Mouse (Mus musculus) heart, postnatal 0 days (tissue): ENCODE results near the gene Nkx2-2. TPM values are rescaled to one million over a fixed set of nuclear protein-coding genes. Genes with fewer than 3 reads are reported as not detected.
"Not testable (repeated sequence)": the region's sequence is repeated elsewhere in the genome, so short reads cannot be mapped to it uniquely, and the experiment has no call there.

Source experiments
- ATAC-seq: fragments of 200-750 bp; cut with Nextera tagmentation; 2 replicates; pipeline ENCODE4 v1.8.0; 2017; ENCODE audit warnings: low read depth, moderate number of reproducible peaks, moderate library complexity; ENCODE audit not compliant: insufficient read depth
- DNase-seq: peaks from one replicate; pipeline ENCODE4 v3.0.0-alpha.2; 2016; ENCODE audit warnings: low spot score
- H3K27ac ChIP-seq: fragments of 300-500 bp; sonication (generic); 2 replicates; pipeline ENCODE4 v1.5.1; 2014; ENCODE audit warnings: low read depth, mild to moderate bottlenecking
- H3K27me3 ChIP-seq: fragments of 300-500 bp; sonication (generic); 2 replicates; pipeline ENCODE4 v1.6.1; 2014; ENCODE audit warnings: low read length, mixed read lengths; ENCODE audit not compliant: control insufficient read depth, insufficient read depth
- H3K36me3 ChIP-seq: fragments of 300-500 bp; sonication (generic); replicated peaks from 2 replicates; pipeline ENCODE4 v1.6.1; 2014; ENCODE audit warnings: low read length, mixed read lengths; ENCODE audit not compliant: control insufficient read depth, insufficient read depth
- H3K4me1 ChIP-seq: fragments of 300-500 bp; sonication (generic); 2 replicates; pipeline ENCODE4 v1.6.1; 2014; ENCODE audit warnings: antibody characterized with exemption; ENCODE audit not compliant: control insufficient read depth, insufficient read depth
- H3K4me2 ChIP-seq: fragments of 300-500 bp; sonication (generic); 2 replicates; pipeline ENCODE4 v1.6.1; 2014; ENCODE audit warnings: low read depth, mild to moderate bottlenecking, low read length, moderate library complexity
- H3K4me3 ChIP-seq: fragments of 300-500 bp; sonication (generic); 2 replicates; pipeline ENCODE4 v1.5.1; 2014; ENCODE audit warnings: low read depth, low read length
- H3K9ac ChIP-seq: fragments of 300-500 bp; sonication (generic); replicated peaks from 2 replicates; pipeline ENCODE4 v1.6.1; 2014; ENCODE audit warnings: low read depth, low read length, mixed read lengths
- H3K9me3 ChIP-seq: fragments of 300-500 bp; sonication (generic); replicated peaks from 2 replicates; pipeline ENCODE4 v1.6.1; 2016; ENCODE audit warnings: low read length; ENCODE audit not compliant: control insufficient read depth
- CTCF ChIP-seq: IDR thresholded peaks from 2 replicates; pipeline ENCODE4 v1.5.1; 2016; ENCODE audit warnings: antibody characterized with exemption, control low read depth, low read depth
- EP300 ChIP-seq: IDR thresholded peaks from 2 replicates; pipeline ENCODE4 v1.6.1; 2016; ENCODE audit warnings: antibody characterized with exemption, low read depth
- WGBS: fragments of 180-500 bp; shearing (Covaris S2); extraction: QIAGEN DNeasy Blood & Tissue Kit; methylation state at CpG from one replicate; pipeline ENCODE4 v1.1.7; 2014; 5-methylcytosine and 5-hydroxymethylcytosine counted together
- polyA plus RNA-seq: library from polyadenylated mRNA; unstranded; fragments of >200 nt; fragmentation: Nextera tagmentation; extraction: Ambion mirVana; gene quantifications from 2 replicates; pipeline ENCODE4 v1.2.1, GENCODE M21; 2015
- total RNA-seq: library from RNA; depleted of rRNA; stranded (reverse); fragments of >200 nt; gene quantifications from 2 replicates; pipeline ENCODE4 v1.2.3, GENCODE M21; 2014; ENCODE audit warnings: low replicate concordance

Nkx2-2 gene
- total and polyA plus RNA-seq, 2 experiments from 2014 or later: not detected

DNA sequence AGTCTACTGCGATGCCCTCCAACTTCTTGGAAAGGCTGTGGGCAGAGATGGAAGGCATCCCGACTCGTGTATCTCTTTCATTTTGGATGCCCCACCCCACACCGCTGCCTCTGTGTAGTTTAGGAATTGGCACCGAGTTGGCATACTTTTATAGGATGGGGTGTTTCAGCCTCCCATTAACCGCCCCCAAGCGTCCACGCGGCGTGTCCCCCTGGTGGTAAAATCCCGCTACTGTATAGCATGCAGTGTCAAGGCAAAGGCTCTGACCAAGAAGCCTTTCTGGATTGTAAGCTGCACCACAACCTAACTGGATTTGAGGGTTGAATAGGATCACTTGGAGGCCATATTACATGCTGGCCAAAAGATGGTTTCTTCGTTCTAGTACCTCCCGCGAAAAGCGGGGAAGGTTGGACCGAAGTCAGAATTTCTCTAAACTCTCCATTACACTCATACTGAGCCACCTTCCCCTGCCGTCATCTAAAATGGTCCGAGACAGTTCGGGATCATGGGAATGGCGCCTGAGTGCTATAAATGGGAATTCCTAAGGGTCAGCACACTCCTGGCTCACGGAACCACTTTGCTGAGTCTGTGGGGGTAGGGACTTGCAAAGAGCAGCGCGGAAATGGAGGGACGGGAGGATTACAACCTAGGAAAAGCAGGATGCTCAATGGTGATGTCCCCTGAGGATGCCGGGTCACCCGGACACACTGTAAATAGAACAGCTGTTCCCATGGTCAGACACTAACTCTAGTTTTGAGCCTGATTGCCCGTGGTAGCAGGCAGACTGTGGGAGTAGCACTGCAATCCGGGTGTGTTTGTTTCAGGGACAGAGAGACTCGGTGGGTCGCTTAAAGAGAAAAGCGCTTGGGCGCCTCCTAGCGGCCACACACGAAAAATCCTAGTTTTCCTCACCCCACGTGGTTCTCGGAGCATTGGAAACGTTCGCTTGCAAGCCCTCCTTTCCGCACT, 15.7 kb downstream of the Nkx2-2 start:
- ATAC-seq: peak; percentile 70

DNA sequence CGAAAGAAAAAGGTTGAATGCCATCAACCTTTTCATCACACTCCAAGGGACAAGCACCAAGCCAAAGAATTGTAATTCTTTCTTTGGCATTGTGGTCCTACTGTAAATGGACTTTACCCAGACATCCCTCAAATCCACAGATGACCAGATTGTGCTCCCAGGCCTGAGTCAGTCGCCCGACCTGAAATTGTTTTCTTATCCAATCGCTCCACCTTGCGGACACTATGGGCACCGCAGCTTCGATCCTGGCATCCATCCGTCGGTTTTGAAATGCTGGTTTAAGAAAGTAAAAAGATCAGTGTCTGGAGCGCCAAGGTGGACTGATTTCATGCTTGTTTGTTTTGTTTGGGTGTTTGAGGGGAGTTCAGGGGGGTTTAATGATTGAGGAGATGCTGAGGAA, 16.4 kb downstream of the Nkx2-2 start:
- ATAC-seq: peak; percentile 37; the same call in 1 of the 2 replicates
- Histone ChIP-seq H3K9me3 (no peaks in the 10 kb centered on the region), H3K4me2 (peak overlapping the region; percentile 54), H3K27me3 (peaks cover 59% of the 10 kb centered on the region), H3K4me3 (peak overlapping the region; percentile 32), H3K4me1 (no peaks in the 10 kb centered on the region), H3K27ac (no peak overlapping the region), H3K9ac (no peak overlapping the region), H3K36me3 (no peaks in the 10 kb centered on the region)
- TF ChIP-seq CTCF: peak; percentile 86
- no peak for TF ChIP-seq EP300
- DNase-seq: peak; percentile 64
- 7% methylated on average over 10 of the region's 10 CpGs for WGBS

More for the DNA sequence above, 15.7 kb downstream of the Nkx2-2 start:
- H3K9me3 ChIP-seq: no peaks in the 10 kb centered on the region
- WGBS: under 1% methylated on average over 39 of the region's 39 CpGs
- peak overlapping the region; percentile 32 for H3K4me3 ChIP-seq
- DNase-seq: peak; percentile 64
- no peaks in the 10 kb centered on the region for H3K4me1 ChIP-seq
- no peak overlapping the region for H3K27ac ChIP-seq
- no peaks in the 10 kb centered on the region for H3K36me3 ChIP-seq
- H3K27me3 ChIP-seq: peaks cover 66% of the 10 kb centered on the region
- TF ChIP-seq EP300 (no peak), CTCF (peak; percentile 66)
- no peak overlapping the region for H3K9ac ChIP-seq
- H3K4me2 ChIP-seq: peak overlapping the region; percentile 54

DNA sequence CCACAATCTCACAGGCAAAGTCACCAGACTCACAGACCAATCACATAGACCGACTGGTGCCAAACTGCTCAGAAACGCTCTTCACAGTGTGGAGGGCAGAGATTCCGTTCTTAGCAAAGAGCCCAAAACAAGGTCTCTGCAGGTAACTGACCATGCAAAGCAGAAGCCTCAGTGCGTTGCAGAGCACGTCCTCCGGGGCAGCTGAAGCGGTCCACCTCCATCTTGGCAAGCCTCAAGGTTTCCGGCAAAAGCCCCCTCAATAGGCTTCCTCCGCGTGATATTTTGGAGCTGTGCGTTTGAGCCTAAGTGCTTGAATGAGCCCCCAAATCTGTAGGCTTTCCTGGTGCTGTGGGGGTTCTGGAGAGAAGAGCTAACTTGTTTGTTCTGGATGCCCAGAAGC, 18.7 kb downstream of the Nkx2-2 start:
- Histone ChIP-seq H3K36me3 (no peaks in the 10 kb centered on the region), H3K4me2 (no peak overlapping the region), H3K9me3 (no peaks in the 10 kb centered on the region), H3K4me1 (no peaks in the 10 kb centered on the region), H3K27me3 (peaks cover 37% of the 10 kb centered on the region), H3K27ac (no peak overlapping the region), H3K9ac (no peak overlapping the region), H3K4me3 (no peak overlapping the region)
- TF ChIP-seq CTCF: no peak
- no peak for TF ChIP-seq EP300
- DNase-seq (no peak), ATAC-seq (no peak)
- WGBS: 80% methylated on average over 11 of the region's 11 CpGs

DNA sequence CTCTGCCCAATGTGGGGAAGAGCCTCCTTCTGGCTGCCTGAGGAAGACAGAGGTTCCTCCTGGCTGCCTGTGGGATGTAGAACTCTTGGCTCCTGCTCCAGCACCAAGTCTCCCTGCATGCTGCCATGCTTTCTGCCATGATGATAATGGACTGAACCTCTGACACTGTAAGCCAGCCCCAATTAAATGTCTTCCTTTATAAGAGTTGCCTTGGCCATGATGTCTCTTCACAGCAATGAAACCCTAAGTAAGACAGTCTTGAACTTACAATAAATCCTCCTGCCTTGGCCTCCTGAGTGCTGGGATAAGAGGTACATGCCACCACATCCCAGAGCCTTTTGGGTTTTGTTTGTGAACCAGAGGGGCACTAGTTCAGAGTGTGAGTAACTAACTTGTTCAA, 20.3 kb downstream of the Nkx2-2 start:
- Histone ChIP-seq H3K27me3 (peaks cover 24% of the 10 kb centered on the region), H3K4me1 (no peaks in the 10 kb centered on the region), H3K9me3 (no peaks in the 10 kb centered on the region), H3K4me2 (no peak overlapping the region), H3K36me3 (no peaks in the 10 kb centered on the region), H3K27ac (no peak overlapping the region), H3K9ac (no peak overlapping the region), H3K4me3 (no peak overlapping the region)
- ATAC-seq (no peak), DNase-seq (no peak)
- TF ChIP-seq CTCF (no peak), EP300 (no peak)

DNA sequence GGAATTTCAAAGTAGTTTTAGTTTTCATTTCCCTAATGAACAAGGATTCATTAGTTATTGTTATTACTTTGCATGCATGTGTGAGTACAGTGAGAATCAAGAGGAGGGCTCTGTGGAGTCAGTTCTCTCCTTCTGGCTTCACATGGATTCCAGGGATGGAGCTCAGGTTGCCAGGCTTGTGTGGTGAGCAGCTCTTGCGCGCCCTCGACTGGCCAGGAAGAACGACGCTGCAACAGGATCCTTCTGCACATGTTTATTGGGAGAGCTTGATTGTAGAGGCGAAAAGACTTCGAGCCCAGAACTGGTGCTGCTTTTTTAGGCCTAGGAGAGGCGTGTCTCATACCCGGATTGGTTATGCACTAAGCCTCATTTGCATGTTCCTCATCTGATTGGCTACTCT, 23.5 kb downstream of the Nkx2-2 start:
- ATAC-seq, H3K9me3 ChIP-seq, H3K36me3 ChIP-seq, DNase-seq, H3K9ac ChIP-seq, H3K27me3 ChIP-seq, H3K4me3 ChIP-seq, H3K4me2 ChIP-seq, H3K27ac ChIP-seq, H3K4me1 ChIP-seq: not testable (repeated sequence)
- 0 out of 2 replicates have a peak, but pooled peaks have one; percentile 2 for TF ChIP-seq CTCF
- 75% methylated on average over 9 of the region's 9 CpGs for WGBS
